Mouse (Mus musculus) lung, postnatal 10 days (tissue): Measurements from ENCODE around the gene Hoxd4.
A peak's percentile ranks its signal among the peaks of the same experiment; 100 is the strongest.

ENCODE experiments used
- DNase-seq: peaks from one replicate; pipeline ENCODE4 v3.0.0; 2021

Hoxd4 gene

DNA sequence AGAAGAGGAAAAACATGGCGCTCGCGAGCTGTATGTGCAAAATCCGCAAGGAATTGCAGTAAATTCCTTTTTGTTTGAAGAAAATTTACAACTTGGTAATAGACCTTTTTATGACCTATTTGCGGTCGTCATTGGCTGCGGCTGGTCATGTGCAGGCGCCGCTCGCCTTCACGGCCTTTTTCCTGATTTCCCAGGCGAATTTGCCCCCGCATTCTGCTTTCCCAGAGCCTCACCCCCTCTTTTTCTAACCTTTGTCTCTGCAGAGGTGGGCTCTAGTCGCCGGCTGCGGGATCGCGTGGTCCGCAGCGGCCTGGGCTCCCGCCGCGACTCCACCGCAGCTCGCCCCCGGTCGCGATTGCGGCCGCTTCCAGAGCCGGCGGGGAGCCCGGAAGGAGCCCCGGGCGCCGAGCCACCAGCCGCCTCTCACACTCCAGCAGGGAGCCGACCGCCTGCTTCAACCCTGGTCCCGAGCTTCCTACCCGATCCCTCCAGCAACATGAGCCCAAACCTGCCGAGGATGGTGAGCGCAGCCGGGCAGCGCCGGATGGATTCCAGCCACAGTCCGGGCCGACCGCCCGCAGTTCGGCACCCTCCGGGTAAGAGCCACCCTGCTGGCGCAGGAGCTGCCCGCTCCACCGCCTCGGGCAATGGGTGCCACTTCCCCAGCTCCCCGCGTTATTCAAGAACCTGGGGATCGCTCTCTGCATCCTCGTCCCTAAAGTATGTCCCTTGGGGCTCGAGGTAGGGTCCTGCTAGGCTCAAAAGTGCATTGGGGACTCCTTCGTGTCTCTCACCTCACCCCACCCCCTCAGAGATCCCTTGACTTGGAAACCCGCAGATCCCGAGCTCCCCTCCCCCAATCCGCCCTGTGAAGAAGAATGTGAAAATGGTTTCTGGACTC, at the start of gene Hoxd4, which contains the start of gene Hoxd3:
Hoxd4 (plus strand) TSS at position 209 of the 901 bp plus-strand sequence.
Hoxd3 (plus strand) TSS at position 207 of the 901 bp plus-strand sequence.
- no peak for DNase-seq

DNA sequence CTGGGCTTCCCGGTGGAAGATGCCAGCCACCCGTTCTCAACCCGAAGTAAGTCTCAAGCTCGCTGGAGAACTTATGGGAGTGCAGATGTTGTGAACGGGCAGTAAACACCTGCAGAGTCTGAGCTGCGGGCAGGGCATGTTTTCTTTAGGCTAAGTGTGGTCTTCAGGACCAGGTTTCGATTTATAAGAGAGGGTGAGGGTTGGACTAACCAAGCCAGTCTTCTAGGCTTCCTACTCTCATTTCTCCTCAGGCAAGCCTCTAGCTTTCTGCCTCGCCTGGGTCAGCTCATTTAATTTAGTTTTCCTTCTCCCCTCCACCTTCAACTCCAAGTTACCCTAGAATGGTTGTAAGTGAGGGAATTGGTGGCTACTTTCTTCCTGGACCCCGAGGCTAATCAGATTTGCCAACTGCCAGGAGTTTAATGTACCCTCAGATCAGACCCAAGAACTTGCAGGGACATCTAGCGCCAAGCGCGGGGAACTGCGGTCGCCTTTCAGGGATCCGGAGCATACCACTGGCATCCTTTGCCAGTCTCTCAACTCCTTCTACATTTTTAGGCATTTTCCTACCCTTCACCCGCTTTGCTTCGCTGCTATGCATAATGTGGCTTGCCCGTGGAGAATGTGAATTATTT, 48.3 kb upstream of the Hoxd4 start:
- DNase-seq, result peak; percentile 71

DNA sequence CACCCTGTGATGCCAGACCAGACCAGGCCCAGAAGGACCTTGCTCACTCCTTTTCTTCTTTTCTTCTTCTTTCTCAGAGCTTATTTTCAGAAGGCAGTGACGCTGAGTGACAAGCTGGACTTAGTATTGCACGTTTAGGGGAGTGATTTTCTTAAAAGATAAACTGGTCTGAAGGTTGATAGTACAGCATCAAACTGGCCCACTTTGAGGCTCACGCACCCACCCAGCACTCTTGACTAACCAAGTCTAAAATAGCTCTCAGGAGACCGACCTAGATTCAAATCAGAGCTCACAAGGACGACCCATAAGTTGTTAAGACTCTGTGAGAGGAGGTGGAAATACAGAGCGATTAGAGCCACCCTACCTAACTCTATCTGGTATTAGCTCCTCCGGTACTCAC, 45.3 kb upstream of the Hoxd4 start:
- DNase-seq, result no peak

DNA sequence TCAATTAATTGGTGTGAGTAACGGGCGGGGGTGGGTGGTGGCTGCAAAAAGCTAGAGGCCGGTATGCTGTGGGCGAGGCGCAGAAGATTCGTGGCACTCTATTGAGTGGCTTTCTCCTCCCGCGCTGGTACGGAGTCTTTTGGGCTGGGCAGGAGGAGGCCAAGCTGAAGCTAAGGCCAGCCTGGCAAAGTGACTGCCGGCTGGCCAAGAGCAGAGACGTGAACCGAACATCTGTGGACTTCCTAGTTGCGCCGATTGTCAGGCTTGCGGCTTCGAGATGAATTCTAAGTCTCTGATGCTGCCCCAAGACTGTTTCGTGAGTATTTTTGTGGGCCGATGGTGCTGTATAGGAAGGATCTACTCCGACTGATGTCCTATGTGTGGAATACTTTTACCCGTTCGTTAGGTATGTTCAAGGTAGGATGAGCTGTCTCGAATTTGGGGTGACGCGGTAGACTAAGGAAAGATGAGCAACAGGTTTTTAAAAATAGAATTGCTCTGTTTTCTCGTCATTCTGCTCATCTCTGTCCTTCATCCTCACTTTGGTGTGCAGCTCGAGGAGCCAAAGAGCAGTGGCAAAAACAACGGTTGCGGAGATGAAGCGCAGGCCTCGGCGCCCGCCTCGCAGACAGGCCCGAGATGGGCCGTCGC, 44.4 kb upstream of the Hoxd4 start:
- DNase-seq, result no peak

DNA sequence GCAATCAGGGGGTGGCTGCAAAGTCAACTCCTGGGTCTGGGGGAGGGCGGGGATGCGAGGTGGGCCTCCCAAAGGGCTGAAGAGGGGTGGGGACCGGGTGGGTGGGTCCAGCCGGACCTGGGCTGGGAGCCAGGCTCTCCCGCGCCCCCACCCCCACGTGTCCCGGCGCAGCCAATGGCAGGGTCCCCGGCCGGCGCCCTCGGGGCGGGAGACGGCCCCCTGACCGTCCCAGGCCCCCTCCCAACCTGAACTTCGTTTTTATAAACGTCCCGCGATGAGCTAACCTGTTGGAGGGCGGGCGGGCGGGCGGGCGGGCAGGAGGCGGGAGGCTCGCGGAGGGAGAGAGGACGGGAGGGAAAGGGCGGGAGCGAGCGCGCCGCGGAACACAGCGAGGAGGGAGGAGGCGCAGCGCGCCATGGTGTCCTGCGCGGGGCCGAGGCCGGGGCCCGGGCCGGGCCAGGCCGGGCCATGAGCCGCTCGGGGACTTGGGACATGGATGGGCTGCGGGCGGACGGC, 43.8 kb upstream of the Hoxd4 start, which contains the start of gene Hoxd13:
Hoxd13 (plus strand) TSS at position 469 of the 516 bp plus-strand sequence.
- no peak for DNase-seq

DNA sequence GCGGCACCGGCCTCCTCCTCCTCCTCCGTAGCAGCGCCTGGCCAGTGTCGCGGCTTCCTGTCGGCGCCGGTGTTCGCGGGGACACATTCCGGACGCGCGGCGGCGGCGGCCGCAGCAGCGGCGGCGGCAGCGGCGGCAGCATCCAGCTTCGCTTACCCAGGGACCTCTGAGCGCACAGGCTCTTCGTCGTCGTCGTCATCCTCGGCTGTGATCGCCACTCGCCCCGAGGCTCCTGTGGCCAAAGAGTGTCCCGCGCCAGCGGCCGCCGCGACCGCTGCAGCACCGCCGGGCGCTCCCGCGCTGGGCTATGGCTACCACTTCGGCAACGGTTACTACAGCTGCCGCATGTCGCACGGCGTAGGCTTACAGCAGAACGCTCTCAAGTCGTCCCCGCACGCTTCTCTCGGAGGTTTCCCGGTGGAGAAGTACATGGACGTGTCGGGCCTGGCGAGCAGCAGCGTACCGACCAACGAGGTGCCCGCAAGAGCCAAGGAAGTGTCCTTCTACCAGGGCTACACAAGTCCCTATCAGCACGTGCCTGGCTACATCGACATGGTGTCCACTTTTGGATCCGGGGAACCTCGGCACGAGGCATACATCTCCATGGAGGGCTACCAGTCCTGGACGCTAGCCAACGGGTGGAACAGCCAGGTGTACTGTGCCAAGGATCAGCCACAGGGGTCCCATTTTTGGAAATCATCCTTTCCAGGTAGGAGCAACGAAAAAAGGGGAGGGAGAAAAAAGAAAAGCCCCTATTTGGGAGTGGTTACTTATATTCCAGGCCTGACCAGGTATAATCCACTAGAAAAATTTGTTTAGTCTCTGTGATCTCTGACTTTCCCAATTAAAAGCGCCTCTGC, 43.1 kb upstream of the Hoxd4 start:
- no peak for DNase-seq

DNA sequence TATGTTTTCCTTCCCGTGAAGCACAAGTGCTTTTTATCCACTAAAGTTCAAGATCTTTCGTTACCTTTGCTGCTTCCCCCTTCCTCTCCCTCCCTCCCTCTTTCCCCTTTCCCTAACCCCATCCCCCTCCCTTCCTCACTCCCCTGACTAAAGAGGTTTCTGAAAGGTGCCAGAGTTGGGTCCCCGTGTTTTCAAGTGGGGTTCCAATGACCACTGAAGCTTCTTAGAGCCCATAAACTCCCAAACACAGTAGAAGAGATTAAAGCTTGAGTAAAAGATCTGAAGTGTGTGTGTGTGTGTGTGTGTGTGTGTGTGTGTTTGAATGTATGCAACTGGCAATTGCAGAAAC, 42.5 kb upstream of the Hoxd4 start:
- no peak for DNase-seq

DNA sequence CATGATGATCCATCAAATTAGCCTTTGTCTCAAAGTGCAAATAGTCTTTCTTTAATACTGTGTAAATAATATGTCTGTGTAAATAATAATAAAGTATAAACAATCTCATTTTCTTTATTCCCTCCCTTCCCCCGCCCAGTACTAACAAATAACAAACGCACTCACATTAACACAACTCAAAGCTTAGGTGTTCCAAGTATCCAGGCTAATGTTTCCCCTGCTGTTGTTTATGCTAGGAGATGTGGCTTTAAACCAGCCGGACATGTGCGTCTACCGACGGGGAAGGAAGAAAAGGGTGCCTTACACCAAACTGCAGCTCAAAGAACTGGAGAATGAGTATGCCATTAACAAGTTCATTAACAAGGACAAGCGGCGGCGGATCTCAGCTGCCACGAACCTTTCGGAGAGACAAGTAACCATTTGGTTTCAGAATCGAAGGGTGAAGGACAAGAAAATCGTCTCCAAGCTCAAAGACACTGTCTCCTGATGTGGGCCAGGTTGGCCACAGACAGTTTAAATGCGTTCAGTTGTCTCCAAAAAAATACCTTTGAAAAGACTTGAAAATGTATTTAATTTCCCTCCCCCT, 42.0 kb upstream of the Hoxd4 start:
- DNase-seq, result no peak

DNA sequence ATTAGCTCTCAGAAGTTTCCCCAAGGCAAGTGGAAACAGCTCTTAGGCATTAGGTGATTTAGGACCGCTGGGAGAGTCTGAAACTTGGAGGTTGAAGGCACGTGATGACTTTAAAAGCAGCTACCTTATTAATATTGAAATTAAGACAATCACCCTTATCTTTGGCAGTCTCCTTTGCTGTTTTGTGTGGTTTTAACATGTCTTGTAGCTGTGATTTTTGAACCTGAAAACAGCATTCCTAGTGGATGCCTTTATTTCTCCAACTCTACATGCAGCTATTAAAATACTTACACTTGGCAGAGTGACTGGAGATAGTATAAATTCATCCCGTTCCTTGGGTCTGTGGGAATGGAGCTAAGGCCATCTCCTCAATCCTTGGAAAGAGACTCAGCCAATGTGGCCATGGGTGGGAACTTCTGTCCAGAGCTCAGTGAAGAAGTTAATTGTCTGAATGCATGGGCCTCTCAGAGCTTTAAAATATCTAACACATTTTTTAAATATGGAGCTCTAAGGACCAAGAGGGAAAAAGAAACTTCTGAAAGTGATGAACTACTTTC, 41.0 kb upstream of the Hoxd4 start:
- no peak for DNase-seq

DNA sequence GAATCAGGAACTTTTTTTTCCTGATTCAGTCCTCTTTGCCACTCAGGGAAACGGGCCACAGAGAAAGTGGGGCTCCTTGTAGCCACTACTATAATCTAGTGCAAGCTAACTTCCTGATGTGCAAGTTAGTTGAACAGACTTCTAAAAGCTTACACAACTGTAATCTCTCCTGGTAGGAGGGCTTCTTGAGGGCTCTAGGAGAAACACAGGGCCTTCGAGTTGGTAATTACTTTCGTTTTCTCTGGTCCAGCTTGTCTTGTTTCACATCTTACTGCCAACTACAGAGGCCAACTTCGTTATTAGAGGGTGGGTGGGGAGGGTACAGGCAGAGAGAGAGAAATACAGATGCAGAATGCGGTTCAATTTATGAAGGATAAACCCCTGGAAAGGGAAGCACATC, 39.9 kb upstream of the Hoxd4 start:
- no peak for DNase-seq

DNA sequence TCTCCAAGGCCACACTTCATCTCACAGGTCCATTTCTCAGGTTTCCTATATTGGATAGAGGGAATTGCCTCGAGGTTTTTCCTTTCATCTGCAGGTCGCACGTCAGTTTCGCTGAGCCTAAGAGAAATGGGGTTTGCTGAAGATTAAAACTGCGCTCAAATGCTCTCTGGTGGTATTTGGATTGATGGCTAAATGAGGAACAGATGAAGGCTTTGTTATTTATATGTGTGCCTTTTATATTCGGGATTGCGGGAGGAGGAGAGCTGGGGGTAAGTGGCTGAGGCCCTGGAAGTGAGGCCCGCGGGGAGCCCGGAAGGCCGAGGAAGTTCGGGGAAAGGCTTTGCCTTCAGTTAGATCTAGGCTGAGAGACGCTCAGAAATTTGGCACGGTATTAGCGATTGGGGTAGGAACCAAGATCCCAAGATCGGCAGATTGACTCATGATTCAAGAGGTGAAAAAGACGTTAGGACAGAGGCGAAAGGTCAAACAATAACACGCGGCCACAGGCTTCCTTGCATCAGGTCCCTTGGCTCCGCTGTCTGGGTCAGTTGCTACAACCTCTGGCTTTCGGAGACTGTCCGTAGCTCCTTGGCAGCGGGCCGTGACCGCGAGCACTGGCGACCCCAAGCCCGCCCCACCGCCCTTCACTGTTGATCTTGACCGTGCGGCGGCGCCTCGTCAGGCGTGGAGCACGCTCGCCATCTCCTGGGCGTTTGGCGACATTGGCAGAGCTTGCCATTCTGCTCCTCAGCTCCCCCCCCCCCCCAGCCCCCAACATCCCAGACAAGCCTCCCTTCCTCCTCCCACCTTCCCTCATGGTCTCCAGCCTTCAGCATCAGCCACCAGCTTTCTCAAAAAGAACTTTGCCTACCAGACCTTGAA, 39.0 kb upstream of the Hoxd4 start:
- DNase-seq, result peak; percentile 68

DNA sequence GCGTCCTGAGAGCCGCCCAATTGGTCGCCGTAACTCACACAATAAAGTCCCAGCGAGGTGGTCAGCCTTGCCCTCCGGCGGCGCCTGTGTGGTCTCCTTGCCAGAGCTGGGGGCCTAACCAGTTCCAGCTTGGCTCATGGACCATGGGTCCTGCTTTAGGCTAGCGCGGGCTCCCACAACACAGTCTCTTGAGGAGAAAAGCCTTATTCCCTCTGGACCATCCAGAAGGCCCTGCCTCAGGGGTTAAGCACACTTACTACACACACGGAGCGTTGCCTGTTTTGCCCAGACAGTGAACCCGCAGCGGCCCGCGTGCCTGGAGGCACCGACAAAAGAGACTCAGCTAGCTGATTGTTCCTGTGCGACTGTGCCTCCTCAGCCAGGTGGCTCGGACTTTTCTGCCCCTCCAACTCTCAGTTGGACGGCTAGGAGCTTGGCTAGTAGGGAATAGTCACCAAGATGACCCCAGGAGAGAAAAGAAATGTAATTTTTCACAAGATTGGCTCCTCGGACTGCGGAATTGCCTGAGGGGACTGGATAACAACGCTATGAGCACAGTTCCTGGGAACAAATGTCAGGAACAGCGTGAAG, 37.8 kb upstream of the Hoxd4 start:
- no peak for DNase-seq

DNA sequence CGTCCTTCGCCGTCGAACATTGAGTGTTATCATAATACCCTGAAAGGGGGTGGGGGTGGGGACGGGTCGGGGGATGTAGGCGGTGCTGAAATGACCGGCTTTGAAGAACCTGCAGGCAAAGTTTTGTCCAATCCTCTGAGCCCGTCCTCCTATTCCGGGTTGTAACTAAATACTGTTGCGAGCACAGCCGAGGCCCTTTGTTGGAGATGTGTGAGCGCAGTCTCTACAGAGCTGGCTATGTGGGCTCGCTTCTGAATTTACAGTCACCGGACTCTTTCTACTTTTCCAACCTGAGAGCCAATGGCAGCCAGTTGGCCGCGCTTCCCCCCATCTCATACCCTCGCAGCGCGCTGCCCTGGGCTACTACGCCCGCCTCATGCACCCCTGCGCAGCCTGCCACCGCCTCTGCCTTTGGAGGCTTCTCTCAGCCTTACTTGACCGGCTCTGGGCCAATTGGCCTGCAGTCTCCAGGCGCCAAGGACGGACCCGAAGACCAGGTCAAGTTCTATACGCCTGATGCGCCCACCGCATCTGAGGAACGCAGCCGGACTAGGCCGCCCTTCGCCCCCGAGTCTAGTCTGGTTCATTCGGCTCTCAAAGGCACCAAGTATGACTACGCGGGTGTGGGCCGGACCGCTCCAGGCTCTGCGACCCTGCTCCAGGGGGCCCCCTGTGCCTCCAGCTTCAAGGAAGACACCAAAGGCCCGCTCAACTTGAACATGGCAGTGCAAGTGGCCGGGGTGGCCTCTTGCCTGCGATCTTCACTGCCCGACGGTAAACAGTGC, 36.7 kb upstream of the Hoxd4 start, which contains the start of gene Hoxd12:
Hoxd12 (plus strand) TSS at position 133 of the 785 bp plus-strand sequence.
- no peak for DNase-seq

DNA sequence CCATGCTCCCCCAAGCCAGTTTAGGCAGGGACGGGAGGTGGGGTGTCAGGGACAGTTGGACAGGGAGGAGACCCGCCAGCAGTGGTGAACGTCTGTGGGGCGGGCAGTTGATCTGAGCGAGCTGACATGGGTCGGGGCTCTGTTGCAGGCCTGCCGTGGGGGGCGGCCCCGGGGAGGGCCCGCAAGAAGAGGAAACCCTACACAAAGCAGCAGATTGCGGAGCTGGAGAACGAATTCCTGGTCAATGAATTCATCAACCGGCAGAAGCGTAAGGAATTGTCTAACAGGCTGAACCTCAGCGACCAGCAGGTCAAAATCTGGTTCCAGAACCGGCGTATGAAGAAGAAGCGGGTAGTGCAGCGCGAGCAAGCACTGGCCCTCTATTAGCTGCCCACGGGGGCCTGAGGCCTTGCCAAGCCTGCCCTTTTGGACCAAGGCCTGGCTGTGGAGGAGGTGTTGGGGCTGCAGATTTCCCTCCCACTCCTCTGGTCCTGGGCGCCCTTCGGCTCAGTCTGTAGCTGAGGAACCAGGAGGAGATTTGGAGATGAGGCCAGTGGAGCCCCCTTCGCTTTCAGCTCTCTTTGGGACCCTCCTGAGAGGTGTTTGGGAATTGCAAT, 36.0 kb upstream of the Hoxd4 start:
- no peak for DNase-seq

DNA sequence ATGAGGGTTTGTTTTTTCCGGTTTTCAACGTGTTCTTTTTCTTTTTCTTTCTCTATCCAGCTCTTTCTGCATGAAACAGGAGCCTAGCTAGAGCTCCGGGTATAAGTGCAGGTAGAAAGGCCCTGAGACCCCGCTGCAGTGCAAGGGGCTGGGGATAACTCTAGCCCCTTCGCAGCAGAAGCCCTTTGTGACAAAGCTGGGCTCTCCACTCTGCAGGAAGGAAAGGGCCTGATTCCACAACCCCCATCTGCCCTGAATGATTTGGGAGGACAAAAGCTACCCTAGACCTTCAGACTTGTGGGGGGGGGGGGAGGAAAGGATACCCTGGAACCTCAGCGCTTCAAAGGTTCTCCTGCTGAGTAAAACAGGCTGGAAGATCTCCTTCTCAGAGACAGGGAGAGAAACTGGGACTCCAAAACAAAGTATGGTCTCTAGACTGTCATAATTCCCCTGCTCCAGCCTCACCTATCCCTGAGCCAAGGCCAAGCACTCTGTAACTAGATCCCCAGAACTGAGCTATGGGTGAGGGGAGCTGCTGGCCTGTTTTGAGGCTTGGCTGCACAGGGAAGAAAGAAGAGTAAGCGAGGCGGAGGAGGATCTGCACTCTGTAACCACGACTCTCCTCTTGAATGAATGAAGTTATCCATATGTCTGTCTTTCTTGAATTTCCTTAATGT, 35.2 kb upstream of the Hoxd4 start:
- DNase-seq, result no peak

DNA sequence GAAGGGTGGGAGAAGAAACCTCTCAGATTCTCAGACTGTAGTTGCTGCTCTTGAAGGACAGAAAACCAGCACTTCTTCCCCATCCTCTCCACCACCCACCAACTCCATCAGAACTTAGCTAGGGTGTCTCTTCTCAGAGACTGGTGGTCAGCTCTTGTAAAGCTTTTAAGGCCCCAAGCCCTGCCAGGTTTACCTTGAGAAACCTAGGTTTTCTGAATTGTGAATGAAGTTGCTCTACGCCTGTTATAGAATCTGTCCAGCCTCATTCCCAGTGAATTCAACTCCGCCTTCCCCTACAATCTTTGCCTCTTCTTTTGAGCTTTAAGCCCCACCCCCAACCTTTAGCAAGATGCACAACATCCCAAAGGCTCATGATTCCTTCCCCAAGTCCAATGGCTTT, 34.6 kb upstream of the Hoxd4 start:
- no peak for DNase-seq

DNA sequence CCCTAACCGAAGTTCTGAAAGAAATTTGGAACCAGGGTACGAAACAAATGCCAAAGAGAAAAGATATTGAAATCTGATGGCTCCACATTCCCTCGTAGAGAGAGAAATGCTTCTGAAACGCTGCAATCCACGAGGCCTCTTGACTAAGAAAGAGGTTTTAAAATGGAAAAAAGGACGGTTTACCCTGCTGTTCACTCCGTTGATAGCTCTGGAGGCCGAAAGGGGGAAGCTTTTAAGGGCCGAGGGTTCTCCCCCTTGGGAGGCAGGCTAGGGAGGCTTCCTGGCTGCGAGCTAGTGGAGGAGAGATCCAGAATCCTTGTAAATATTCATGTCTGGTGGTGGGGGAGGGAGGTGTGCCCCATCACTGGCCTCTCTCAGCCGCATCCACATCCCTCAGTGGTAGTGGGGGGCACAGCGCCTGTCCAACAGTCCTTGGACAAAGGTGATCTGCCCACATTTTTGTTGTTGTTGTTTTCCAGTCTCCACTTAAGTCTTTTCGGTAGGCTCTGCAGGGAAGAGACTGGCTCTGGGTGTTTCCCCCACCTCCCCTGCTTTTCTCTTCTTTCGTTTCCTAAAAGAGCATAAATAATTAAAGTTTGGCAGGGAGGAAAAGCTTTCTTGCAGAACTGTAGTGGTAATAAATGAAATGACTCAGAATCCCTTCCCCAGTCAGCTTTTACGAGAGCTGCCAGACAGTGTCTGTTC, 32.7 kb upstream of the Hoxd4 start, which contains the start of gene Hoxd11:
Hoxd11 (plus strand) TSS at position 667 of the 705 bp plus-strand sequence.
- DNase-seq, result no peak

DNA sequence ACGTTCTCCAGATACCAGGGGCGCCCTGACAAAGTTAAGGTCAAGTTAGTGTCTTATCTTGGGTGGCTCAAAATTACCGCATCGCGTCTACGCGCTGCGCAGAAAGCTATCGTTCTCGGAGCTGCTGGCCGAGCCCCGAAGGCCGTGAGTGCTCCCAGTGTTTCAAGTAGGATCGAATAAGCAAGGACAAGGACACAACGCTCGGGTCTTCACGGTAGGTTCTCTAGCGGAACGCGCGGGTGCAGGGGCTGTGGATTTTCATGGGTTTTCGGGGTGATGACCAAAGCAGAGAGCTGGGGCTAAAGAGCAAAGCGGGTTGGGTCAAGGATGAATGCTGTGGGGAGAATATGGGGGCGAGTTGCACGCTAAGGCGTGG, 32.1 kb upstream of the Hoxd4 start:
- no peak for DNase-seq
